Mouse (Mus musculus) C2C12 (cell line): ENCODE measurements at regions not wholly inside any gene's neighbourhood (a gene's known extent, or its start where the extent isn't known, plus 50 kb on each side); places are given as distances from the start of the nearest gene placed in this dataset.

Source experiments
- H3K27me3 ChIP-seq: one replicate; pipeline ENCODE4 v1.6.1; 2011; ENCODE audit not compliant: control insufficient read depth, insufficient read depth, insufficient read length
- H3K36me3 ChIP-seq: one replicate; pipeline ENCODE4 v1.6.1; 2011; ENCODE audit not compliant: control insufficient read depth, insufficient read depth
- H3K4me3 ChIP-seq: one replicate; pipeline ENCODE4 v1.5.1; 2011; ENCODE audit warnings: mild to moderate bottlenecking, control low read depth; ENCODE audit not compliant: poor library complexity, insufficient read depth, severe bottlenecking
- H3K79me2 ChIP-seq: one replicate; pipeline ENCODE4 v1.6.1; 2011; ENCODE audit not compliant: control insufficient read depth, insufficient read depth
- H3K79me3 ChIP-seq: one replicate; pipeline ENCODE4 v1.6.1; 2011; ENCODE audit warnings: low read depth, control low read depth
- H3ac ChIP-seq: one replicate; pipeline ENCODE3; 2011; ENCODE audit warnings: low read depth; ENCODE audit not compliant: control insufficient read depth, insufficient read length
- CEBPB ChIP-seq: IDR thresholded peaks from one replicate; pipeline ENCODE4 v1.6.1; 2011; ENCODE audit warnings: low read depth, mild to moderate bottlenecking, control low read depth, moderate library complexity
- CTCF ChIP-seq: IDR thresholded peaks from one replicate; pipeline ENCODE4 v1.5.1; 2011; ENCODE audit not compliant: control insufficient read depth, insufficient read depth, insufficient read length
- FOSL1 ChIP-seq: IDR thresholded peaks from one replicate; pipeline ENCODE4 v1.8.0; 2011; ENCODE audit warnings: mild to moderate bottlenecking, low read length; ENCODE audit not compliant: poor library complexity, insufficient read depth, severe bottlenecking
- MAX ChIP-seq: IDR thresholded peaks from one replicate; pipeline ENCODE4 v1.6.1; 2011; ENCODE audit warnings: mild to moderate bottlenecking, control low read depth
- MYOD1 ChIP-seq: IDR thresholded peaks from one replicate; pipeline ENCODE4 v1.6.1; 2011; ENCODE audit warnings: low read depth; ENCODE audit not compliant: control insufficient read depth, insufficient read length
- MYOG ChIP-seq: IDR thresholded peaks from one replicate; pipeline ENCODE4 v1.6.1; 2011; ENCODE audit not compliant: control insufficient read depth, insufficient read length; ENCODE audit errors: extremely low read depth
- USF1 ChIP-seq: IDR thresholded peaks from one replicate; pipeline ENCODE4 v1.6.1; 2011; ENCODE audit warnings: low read depth, mild to moderate bottlenecking, control low read depth, moderate library complexity

- no peaks in the 10 kb centered on the region for H3K27me3 ChIP-seq
- no peak overlapping the region for H3ac ChIP-seq
- no peak overlapping the region for H3K4me3 ChIP-seq
- no peak for TF ChIP-seq USF1
- TF ChIP-seq MAX: no peak
- TF ChIP-seq MYOG: no peak
- TF ChIP-seq CEBPB: no peak
- no peak for TF ChIP-seq MYOD1
- no peak for TF ChIP-seq FOSL1
- TF ChIP-seq CTCF: no peak
- H3K36me3 ChIP-seq: no peaks in the 10 kb centered on the region
- no peaks in the 10 kb centered on the region for H3K79me2 ChIP-seq
- no peaks in the 10 kb centered on the region for H3K79me3 ChIP-seq
Observed at GRCm38 (mm10) chr11:27833736-27834135, 505.9 kb downstream of the Gm6685 start.

- H3ac ChIP-seq: no peak overlapping the region
- no peak for TF ChIP-seq MAX
- no peak for TF ChIP-seq USF1
- TF ChIP-seq CTCF: no peak
- TF ChIP-seq MYOG: no peak
- no peak for TF ChIP-seq CEBPB
- no peak for TF ChIP-seq FOSL1
- TF ChIP-seq MYOD1: no peak
- H3K4me3 ChIP-seq: no peak overlapping the region
- H3K36me3 ChIP-seq: no peaks in the 10 kb centered on the region
- H3K79me3 ChIP-seq: no peaks in the 10 kb centered on the region
- no peaks in the 10 kb centered on the region for H3K27me3 ChIP-seq
- no peaks in the 10 kb centered on the region for H3K79me2 ChIP-seq
Observed at GRCm38 (mm10) chr11:27799826-27800620, 539.6 kb downstream of the Gm6685 start.

- TF ChIP-seq CEBPB (no peak), MYOD1 (no peak), CTCF (no peak), MYOG (no peak)
- H3ac ChIP-seq: no peak overlapping the region
Observed at GRCm38 (mm10) chr11:27753913-27754218, 585.8 kb downstream of the Gm6685 start.

GRCm38 (mm10) chr11:27753212-27753912 is 586.3 kb downstream of the Gm6685 start:
- Histone ChIP-seq H3ac (no peak overlapping the region), H3K79me2 (no peaks in the 10 kb centered on the region), H3K36me3 (no peaks in the 10 kb centered on the region), H3K4me3 (no peak overlapping the region), H3K79me3 (no peaks in the 10 kb centered on the region), H3K27me3 (no peaks in the 10 kb centered on the region)
- TF ChIP-seq MAX (no peak), CEBPB (no peak), FOSL1 (no peak), CTCF (peak; percentile 2), USF1 (no peak), MYOD1 (no peak), MYOG (no peak)

More at GRCm38 (mm10) chr11:27753913-27754218, 585.8 kb downstream of the Gm6685 start:
- H3K36me3 ChIP-seq: no peaks in the 10 kb centered on the region
- H3K79me3 ChIP-seq: no peaks in the 10 kb centered on the region
- no peaks in the 10 kb centered on the region for H3K79me2 ChIP-seq
- no peaks in the 10 kb centered on the region for H3K27me3 ChIP-seq
- no peak overlapping the region for H3K4me3 ChIP-seq

GRCm38 (mm10) chr11:27726109-27726508 is 613.6 kb downstream of the Gm6685 start:
- TF ChIP-seq FOSL1: no peak
- TF ChIP-seq MAX: no peak
- TF ChIP-seq CTCF: no peak
- TF ChIP-seq USF1: no peak
- no peak for TF ChIP-seq MYOD1
- no peak for TF ChIP-seq CEBPB
- TF ChIP-seq MYOG: no peak
- no peaks in the 10 kb centered on the region for H3K79me2 ChIP-seq

More at GRCm38 (mm10) chr11:27726109-27726508, 613.6 kb downstream of the Gm6685 start:
- Histone ChIP-seq H3ac (no peak overlapping the region), H3K27me3 (no peaks in the 10 kb centered on the region), H3K4me3 (no peak overlapping the region), H3K79me3 (no peaks in the 10 kb centered on the region), H3K36me3 (no peaks in the 10 kb centered on the region)
